Mouse (Mus musculus) olfactory bulb, adult 2 months (tissue): ENCODE measurements around the gene Adig.

ENCODE experiments used
- CTCF ChIP-seq: fragments of 200-500 bp; IDR thresholded peaks from 2 replicates; pipeline ENCODE4 v1.5.1; 2012; ENCODE audit warnings: low read depth, mild to moderate bottlenecking, low read length, moderate library complexity; ENCODE audit not compliant: insufficient read depth
- POLR2A ChIP-seq: fragments of 200-500 bp; IDR thresholded peaks from 2 replicates; pipeline ENCODE4 v1.6.1; 2012; ENCODE audit warnings: mild to moderate bottlenecking, low read depth, low read length, moderate library complexity; ENCODE audit not compliant: insufficient read depth

DNA sequence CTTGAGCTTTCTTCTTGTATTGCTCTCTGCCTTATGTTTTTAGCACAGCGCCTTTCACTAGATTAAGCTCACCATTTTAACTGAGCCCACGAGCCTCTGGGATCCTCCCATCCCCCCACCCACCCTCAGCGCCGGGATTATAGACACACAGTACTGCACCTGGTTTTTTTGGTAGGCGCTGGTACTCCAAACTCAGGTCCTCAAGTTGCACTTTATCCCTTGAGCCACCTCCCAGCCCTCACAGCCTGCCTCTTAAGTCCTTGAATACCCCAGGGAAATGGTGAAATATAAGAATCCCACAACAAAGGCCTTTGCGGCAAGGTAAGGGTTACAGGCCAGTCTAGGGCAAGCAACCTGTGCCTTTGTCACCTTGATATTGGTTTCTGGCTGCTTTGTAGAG, 17.4 kb downstream of the Adig start:
- TF ChIP-seq CTCF (no peak), POLR2A (no peak)
